Mouse (Mus musculus) hindlimb bud, embryonic 11.5 days (tissue): ENCODE measurements at regions not wholly inside any gene's neighbourhood (a gene's known extent, or its start where the extent isn't known, plus 50 kb on each side); places are given as distances from the start of the nearest gene placed in this dataset.

Experiments used
- DNase-seq: peaks from one replicate; pipeline ENCODE4 v3.0.0-alpha.2; 2012; ENCODE audit warnings: low read depth, low spot score; ENCODE audit errors: extremely low spot score

DNA sequence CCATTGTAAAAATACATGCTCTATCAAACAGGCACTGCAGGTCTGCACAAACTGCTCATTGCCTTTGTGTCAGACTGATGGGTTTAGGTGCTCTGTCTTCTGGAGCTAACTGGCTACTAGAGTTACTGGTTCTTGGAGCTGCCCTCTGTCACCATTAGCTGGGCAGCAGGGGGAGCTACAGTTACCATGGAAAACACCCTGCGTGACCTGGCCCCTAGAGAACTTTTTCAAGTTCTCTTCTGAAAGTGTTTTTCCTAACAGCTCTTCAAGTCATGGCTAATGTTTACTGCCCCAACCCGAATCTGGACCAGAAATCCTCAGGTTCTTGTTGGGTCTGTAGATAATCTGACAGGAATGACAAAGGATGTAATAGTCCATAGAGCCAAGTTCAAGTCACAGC lies 605.9 kb downstream of the Lmo4 start:
- no peak for DNase-seq

DNA sequence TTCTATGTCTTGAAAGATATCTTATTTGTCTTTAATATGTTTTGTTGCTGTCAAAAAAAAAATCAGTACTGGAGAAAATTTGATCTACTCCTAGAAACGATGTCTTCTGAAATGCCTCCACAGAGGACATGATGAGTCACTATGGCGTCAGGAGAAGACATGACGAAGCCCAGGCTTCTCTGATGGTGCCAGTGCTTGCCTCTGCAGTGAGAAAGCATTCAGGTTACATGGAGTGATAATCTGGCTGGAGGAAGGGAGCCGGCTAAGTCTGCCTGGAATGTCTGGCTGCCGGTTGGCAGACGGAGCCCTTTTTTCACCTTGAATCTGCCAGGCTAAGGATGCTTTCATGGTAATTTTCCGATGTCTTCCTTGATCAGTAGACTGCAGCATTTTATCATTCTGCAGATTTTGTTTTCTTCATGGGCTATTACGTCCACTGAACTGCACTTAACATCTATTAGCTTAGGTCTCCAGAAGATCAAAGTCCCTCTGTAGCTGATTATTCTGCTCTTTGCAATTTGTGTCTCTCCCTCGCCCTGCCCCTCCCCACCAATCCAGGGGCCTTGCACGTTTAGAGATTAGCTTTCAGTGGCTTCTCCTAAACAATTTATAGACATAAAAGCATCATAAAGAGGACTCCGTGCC lies 607.9 kb downstream of the Lmo4 start:
- DNase-seq, result no peak

DNA sequence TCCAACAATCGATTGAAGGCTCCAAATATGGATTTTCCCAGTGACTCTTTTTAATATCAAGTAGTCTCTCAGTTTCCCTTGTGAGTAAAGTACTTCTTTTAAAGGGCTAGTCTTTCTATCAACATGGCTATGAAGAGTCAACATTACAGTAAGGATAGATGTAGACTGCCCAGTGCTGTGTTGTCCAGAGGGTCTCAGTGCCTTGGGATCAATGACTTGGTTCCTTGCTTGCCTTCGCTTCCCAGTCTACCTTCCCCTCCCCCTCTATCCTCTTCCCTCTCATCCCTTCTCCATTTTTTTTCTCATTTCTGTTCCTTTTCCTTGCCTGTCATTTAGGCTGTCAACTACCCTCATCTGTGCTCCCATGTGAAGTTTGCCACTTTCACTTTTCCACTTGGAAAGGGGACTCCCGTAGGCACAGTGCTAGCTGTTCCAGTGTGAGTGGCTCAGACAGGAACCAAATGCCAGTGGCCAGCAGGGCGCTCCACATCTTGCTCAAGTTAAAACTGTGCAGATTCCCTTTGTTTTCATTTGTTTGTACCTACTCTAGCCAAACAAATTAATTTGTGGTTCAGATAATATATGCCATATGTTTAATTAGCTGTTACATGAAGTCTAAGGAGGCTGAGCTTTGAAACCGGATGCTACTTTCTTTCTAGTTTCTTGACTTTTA lies 608.9 kb downstream of the Lmo4 start:
- no peak for DNase-seq

DNA sequence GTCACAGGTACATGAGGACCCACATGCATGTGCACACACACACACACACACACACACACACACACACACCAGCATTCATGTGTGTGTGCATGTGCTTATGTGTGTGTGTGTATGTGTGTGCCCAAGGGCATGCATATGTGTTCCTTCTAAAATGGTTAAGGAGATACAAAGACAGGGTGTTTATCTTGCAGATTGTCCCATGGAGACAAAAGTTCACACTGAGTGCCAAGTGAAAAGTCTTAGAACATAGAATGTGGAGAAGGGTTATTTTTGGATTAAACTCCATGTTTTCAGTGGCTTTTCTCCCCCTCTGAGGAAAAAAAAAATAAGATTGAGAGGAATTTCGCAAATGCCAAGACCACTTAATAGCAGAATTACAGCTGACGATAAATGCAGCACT lies 609.9 kb downstream of the Lmo4 start:
- DNase-seq, result no peak

DNA sequence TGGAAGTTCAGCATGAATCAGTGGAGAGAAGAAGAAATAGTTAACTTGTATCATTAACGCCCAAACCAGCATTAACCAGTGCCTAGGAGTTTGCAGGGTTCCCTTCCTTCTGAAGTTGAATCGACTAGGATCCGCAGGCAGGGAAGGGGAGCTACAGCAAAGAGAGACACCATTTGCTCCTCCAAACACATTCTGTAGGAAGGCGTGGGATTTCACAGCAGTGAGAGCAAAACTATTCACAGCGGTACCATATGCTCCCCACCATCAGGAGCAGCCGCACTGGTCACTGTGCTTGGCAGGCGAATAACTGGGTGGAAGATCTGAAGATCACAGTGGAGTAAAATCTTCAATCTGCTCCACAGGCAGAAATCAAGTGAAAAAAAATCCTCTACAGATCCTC lies 610.3 kb downstream of the Lmo4 start:
- no peak for DNase-seq

DNA sequence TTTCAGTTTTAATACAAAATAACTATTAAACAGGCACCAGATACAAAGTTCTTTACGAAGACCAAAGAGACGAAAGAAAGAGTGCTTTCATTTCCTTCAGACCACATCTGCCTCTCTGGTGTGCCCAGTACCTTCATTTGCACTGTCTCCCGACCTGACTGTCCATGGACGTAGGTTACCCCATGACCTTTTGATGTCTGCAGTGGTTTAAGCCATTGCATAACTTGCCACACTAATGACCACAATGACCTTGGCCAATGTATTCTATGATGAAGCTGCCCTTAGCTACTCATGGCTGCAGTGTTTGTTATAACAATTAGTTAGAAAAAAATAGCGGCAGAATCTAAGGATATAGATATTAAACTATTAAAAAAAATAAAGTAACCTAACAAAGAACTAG lies 618.4 kb downstream of the Lmo4 start:
- DNase-seq, result no peak

DNA sequence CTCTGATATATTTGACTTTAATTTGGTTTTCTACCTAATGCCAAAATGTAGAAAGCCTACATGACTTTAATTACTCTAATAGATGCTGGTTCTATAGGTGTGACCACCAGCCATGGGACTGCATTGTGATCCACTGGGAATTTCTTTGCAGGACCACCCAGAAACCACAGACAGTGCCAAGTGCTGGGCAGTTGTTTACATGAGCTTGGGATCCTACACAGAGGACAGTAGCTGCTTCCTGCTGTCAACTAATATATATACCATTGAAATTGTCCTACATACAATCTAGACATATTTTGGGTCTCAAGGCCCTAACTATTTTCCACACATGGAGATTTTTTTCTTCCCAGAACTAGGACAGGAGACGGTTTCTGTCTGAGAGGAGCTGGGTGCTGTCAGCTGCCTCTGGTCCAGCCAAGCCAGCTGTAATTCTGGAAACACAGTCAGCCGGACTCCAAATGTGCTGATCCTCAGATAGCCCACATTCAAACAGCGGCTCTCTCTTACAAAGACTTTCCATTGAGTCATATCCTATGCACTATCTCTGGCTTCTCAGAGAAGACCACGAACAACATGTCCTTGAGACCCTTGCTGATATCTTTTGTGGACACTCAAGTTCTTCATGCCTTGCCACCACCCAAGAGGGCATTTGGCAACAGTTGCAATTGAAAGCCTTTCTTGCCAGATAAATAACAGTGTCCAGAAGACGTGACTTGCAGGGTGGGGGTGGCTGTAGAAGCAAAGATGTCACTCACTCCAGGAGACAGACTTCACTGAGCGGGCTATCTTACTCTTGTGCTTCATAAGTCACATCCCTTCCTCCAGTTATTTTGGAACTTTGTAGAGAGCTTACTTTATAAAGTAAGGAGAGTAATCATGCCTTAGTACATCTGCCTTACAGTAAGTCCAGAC lies 620.1 kb downstream of the Lmo4 start:
- no peak for DNase-seq

DNA sequence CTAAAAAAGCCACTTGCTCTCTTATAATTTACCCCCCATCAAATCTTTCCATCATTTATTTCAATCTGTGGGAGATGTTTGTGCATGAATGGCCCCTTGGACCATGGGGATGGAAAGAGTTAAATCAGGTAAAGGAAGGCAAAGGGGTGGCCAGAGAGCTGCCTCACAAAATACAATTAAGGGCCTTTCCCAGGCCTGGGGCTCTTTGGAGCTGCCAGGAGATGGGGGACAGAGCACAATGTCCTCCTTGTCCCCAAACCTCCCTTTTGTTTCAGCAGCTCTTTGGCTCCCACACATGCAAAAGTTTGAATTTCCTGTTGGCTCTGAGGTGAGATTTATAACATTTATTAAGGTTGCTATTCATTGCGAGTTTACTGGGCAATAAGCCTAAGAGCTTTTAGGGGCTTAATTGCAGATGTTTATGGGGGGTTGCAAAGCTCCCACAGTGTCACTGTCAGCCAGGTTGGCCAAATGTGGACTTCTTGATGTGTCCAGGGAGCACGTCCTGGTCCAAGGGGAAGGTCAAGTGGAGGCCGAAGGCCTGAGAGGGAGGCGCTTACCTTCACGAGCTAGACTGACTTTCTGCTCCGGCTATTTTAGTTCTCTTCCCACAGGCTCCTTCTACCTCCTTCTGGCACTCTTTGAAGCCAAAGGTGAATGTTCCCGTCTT lies 628.5 kb downstream of the Lmo4 start:
- DNase-seq, result no peak

DNA sequence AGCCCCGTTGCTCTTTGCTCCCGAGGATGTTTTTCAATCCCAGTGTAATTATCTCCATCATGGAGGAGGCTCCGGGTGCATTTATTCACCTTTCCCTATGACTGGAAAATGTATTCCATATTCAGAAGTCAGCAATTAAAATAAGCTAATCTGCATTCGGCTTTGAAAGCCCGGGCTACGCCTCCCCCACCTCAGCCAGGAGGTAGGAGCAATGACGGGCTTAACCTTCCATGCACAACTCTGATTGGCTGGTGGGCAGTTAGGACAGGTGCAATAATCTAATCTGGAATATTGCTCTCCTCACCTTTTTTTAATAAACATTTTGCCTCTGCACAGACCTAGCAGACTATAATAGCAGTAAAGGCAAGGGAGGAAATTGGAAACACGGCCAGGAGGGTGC lies 629.3 kb downstream of the Lmo4 start:
- no peak for DNase-seq

DNA sequence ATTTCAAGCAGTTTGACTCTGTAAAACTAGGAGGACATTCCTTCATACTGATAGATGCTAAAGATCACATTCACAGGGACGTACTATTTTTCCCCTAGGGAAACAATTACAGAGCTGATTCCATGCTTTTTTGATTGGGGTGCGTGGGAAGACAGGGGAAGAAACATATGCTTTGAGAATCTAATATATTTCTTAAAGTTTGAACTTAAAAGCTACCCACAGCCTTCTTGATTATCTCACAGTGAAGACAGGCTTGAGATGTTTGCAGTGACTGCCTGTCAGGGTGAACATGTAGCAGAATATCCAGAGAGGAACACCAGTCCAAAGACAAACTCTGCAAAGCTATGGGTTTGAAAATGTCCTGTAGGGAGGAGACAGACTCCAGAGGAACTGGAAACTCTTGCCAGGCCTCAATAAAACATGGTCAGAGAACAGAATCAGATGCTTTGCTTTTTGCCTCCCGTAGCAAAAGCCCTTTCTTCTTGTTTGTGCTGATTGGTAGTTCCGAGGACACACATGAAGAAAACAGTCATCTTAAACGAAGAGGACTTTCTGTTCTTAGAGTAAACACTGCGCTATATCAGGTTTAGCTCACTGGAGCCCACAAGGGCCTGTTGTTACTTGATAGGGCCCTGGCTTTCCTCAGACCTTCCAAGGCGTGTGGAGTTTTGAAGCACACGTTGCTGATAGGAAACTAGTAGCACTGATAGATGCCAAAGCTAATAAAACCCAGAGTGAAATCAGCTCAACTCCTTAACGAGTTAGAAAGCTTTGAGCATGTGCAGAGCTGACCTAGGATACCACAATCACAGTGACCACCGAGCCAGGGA lies 630.8 kb downstream of the Lmo4 start:
- no peak for DNase-seq

DNA sequence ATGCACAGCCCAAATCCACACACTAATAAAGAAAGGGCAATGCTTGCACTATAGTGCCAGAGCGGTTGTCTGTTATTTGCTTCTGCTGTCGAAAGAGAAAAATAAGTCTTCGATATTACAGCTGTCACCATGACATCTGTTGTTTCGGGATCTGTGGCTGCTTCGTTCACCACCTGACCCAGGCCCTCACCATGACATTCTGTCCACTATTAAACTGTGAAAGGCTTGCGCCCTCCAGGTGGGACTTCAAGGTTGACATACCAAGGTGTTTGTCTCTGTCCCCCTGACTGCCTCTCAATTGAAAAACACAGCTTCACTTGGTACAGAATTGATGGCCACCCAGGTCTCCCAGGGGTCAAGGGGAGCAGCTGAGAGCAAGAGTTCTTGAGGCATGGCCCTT lies 635.1 kb downstream of the Lmo4 start:
- no peak for DNase-seq

DNA sequence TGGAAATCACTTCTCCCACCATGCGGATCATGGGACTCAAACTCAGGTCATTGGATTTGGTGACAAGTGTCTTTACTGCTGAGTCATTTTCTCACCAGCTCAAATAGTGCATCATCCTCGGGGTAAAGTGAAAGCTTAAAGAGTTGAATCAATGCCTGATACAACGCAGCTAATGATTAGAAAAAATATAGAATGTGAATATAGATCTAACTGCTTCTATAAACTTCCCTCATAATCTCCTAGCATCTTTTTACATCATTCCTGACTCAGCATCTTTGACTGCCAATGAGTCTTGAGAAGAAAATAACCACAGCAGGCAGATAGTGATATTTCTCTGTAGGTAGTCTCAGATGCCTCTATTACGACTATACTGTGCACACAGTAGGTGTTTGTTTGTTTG lies 640.0 kb downstream of the Lmo4 start:
- no peak for DNase-seq

DNA sequence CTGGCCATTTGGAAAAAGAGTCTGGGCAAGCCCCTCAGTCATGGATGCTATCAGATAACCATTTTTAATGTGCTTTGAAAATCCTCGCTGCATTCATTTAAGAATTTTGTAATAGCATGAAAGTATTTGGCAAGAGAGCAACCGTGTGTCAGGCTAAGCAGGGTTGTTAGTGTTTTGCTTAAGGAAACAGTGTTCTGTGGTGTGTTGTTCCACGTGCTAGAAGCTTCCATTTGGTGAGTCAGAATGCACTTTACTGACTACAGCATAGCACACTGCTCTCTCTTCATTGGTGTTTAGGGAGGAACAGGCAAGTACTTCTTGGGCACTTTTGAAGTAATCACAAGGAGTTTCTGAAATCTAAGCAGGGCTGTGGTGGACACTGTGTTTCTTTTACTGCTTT lies 661.0 kb upstream of the Pkn2 start:
- DNase-seq, result no peak

DNA sequence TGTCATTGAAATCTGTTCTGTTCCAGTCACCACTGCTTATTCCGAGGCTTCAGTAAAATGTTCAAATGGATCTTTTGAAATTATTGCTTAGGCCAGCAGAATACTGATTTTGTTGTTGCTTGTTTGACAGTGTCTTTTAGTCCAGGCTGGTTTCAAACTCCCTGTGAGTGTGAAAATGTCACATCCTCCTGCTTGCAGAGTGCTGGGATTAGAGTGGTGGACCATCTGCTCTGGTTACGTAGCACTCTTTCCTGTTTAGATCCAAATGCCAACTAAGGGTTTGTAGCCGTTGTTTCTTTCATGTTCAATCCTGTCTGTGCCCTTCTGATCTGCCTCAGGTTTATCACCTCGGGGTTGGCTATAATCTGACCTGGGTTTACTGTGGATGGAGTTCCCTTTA lies 646.2 kb upstream of the Pkn2 start:
- DNase-seq, result no peak

DNA sequence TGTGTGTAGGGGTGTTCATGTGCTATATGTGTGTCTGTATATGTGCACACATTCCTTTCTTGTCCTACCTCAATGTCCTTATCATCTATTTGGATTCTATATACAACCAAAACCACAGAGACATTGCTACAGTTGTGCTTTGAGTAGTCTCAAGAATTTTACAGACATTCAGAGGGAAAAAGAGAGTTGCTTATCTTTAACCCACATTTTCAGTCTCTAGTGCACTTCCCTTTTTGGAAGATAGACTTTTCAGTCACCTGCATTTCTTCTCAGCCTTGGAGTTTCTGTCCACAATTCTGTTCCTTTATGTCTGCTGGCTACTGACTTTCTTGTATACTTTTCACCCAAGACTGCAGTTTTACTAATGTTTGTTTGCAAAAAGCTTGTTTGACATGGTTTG lies 645.5 kb upstream of the Pkn2 start:
- DNase-seq, result no peak

DNA sequence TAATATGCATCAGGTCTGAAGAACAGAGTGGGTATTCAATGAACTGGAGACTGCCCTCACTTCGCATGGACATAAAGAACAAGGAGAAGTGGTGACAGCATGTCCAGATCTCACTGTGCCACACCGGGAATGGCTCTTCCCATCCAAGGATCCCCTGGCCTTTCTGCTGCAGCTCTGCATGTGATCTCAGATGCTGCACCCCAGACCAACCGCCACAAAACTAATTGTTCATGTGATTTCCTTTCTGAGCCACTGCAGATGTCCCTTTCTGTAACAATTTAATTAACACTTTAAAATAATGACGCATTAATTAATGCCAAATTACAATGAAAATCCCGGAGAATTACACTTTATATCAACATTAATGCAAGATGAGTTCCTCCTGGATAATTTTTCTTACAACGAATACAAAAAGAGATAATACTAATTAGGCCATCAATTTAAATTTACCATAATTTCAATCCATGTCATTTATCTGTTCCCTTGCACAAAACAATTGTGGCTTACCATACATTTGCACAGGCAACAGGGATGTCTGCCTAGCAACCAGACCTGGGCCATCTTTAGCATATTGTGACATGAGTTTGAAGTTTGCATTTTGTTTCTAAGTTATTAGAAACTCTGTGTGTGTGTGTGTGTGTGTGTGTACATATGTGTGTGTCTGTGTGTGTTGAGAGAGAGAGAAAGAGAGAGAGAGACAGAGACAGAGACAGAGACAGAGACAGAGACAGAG lies 630.9 kb upstream of the Pkn2 start:
- DNase-seq, result no peak

DNA sequence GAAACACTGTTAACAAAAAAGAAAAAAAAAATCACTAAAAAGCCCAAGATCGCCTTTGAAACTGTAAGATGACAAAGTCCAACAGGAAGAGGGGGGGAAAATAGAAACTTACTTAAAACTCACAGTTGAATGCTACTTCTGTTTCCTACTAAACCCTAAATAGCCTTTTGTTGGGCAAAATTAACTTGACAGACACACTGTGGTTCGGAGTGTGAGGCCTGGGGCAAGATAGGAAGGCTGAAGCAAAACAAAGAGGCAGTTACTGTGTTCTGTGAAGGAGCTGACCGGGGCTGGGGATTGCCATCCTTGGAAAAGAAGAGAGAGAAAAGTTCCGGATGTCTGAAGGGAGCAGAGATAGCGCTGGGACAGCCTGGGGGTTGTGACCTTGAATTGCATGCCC lies 627.7 kb upstream of the Pkn2 start:
- DNase-seq, result no peak

DNA sequence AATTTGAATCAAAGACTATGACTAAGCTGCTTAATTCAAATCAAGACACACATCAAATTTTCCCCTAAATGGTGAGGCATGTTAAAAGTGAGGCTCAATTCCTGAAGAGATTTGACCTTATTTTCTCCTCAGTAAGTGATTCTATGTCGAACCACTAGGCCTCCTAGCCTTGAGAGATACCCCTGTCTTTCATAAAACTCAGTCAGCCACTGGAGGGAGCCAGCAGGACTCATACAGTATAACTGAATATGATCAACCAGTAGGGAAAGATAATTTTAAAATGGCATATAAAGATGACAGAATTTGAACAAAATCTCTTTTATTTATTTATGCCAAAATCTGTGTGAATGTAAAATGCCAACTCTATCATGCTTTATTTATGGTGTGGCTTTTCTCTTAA lies 626.5 kb upstream of the Pkn2 start:
- DNase-seq, result no peak

DNA sequence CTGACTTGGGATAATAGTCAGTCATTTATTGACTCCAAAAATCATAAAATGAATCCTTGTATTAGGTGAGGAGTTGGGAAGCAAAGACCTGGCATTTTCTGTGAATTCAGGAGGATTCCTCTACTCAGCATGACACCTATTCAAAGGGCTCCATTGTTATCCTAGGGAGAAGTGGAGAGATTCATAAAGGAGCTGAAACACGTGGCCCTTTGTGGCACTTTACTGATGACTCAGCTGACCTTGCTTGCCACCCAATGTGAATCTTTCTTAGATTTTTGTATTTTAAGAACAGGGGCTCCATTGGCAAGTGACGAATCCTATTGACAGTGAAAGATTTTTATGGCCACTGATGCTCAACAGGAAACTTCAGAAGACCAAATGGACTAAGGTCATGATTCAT lies 619.2 kb upstream of the Pkn2 start:
- no peak for DNase-seq

DNA sequence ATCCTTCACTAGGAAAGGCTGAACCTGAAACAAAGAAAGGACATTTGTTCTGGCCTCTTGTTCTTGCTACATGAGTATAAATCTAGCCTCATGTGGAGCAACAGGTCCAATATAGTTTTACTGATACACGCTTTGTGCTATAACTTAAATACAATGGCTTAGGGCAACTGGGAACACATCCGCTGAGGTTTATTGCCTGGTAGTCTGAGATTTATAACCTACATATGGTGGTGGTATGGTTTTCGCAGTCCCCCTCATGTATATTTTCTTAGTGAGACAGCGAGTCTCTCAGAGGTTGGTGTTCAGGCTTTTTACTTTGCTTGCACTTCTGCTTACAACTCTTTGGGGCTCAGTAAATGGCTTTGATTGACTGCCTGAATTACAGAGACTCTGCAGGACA lies 613.6 kb upstream of the Pkn2 start:
- DNase-seq, result peak; percentile 8
